Mouse (Mus musculus): ENCODE measurements at regions not wholly inside any gene's neighbourhood (a gene's known extent, or its start where the extent isn't known, plus 50 kb on each side); places are given as distances from the start of the nearest gene placed in this dataset.

- TF ChIP-seq CTCF (IDR thresholded peaks at IDR 0.05; ENCODE audit: low read depth) (no peak), EP300 (IDR thresholded peaks at IDR 0.05; ENCODE audit: low read depth) (no peak)
These were observed 133.1 kb downstream of the Zxdb start for GRCm38 (mm10) chrX:94857501-94857900.
